Mouse (Mus musculus): ENCODE measurements around the gene Fam19a5. TPM values are rescaled to one million over a fixed set of nuclear protein-coding genes. Genes with fewer than 3 reads are reported as not detected.

Fam19a5 gene
- polyA plus RNA-seq, 1 experiment: 0.11 TPM

GRCm38 (mm10) chr15:87702821-87703220, 158.7 kb downstream of the Fam19a5 start:
- WGBS: 91% methylated on average over 1 of the region's 1 CpGs
- Histone ChIP-seq H3K4me3 (ENCODE audit: extremely low read depth, insufficient read depth, insufficient read length) (no peak overlapping the region), H3K27ac (ENCODE audit: insufficient read depth, low read length) (no peak overlapping the region), H3K27me3 (ENCODE audit: control insufficient read depth, insufficient read depth, low read length) (no peaks in the 10 kb centered on the region), H3K4me1 (ENCODE audit: control insufficient read depth, insufficient read depth, insufficient read length) (no peaks in the 10 kb centered on the region), H3K36me3 (ENCODE audit: control insufficient read depth, insufficient read depth, low read length) (no peaks in the 10 kb centered on the region)
- TF ChIP-seq POLR2A (IDR thresholded peaks at IDR 0.05; ENCODE audit: low read depth, low read length) (no peak), CTCF (IDR thresholded peaks at IDR 0.05; ENCODE audit: extremely low read depth, insufficient read depth, insufficient read length, insufficient replicate concordance) (no peak)
- no peak for DNase-seq (ENCODE audit: low read depth in 1 of 2, low spot score in 2 of 2)

DNA sequence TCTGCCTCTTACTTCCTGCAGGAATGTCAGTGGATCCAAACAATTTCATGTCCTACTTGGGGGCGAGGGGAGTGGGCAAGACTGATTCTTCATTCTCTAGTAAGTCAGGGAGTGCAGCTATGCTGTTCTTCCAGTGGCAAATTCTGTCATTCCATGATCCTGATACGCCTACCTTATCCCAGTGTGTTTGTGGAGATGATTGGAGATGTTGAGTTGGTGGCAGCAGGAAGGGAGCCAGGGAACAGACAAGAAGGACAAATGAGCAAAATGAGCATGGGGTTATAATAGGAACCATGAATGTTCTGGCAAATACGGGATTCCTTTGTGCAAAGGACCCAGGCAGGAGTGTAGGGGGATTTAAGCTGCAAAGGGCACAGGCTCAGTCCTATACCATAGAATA, 159.2 kb downstream of the Fam19a5 start:
- no peak for TF ChIP-seq POLR2A (IDR thresholded peaks at IDR 0.05; ENCODE audit: low read depth, low read length)
- no peak for TF ChIP-seq CTCF (IDR thresholded peaks at IDR 0.05; ENCODE audit: extremely low read depth, insufficient read depth, insufficient read length, insufficient replicate concordance)

DNA sequence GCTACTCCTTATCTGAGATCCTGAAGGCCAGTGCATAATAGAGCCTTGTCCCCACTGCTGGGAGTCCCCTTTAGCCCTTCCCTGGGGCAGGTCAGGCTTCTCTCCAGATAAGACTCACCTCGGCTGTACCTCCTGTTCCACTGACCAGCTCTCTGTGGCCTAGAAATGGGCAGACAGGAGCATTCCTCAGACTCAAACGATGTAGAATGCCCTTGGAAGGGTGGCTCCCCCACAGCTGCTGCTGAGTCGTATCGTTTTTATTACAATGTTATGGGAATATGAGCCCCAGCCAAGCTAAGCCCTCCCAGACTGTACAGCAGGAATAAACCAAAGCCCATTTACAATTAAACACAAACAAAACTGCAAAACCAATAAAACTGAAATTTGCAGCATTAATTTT, 167.7 kb downstream of the Fam19a5 start:
- Histone ChIP-seq H3K27ac (ENCODE audit: insufficient read depth, low read length) (no peak overlapping the region), H3K4me3 (ENCODE audit: extremely low read depth, insufficient read depth, insufficient read length) (no peak overlapping the region), H3K4me1 (ENCODE audit: control insufficient read depth, insufficient read depth, insufficient read length) (no peaks in the 10 kb centered on the region), H3K27me3 (ENCODE audit: control insufficient read depth, insufficient read depth, low read length) (no peaks in the 10 kb centered on the region), H3K36me3 (ENCODE audit: control insufficient read depth, insufficient read depth, low read length) (no peaks in the 10 kb centered on the region)
- TF ChIP-seq CTCF (IDR thresholded peaks at IDR 0.05; ENCODE audit: extremely low read depth, insufficient read depth, insufficient read length, insufficient replicate concordance): no peak
- no peak for TF ChIP-seq POLR2A (IDR thresholded peaks at IDR 0.05; ENCODE audit: low read depth, low read length)
- DNase-seq (ENCODE audit: low read depth in 1 of 2, low spot score in 2 of 2): no peak
- 75% methylated on average over 4 of the region's 4 CpGs for WGBS

More for the DNA sequence above, 159.2 kb downstream of the Fam19a5 start:
- Histone ChIP-seq H3K36me3 (ENCODE audit: control insufficient read depth, insufficient read depth, low read length) (no peaks in the 10 kb centered on the region), H3K27ac (ENCODE audit: insufficient read depth, low read length) (no peak overlapping the region), H3K27me3 (ENCODE audit: control insufficient read depth, insufficient read depth, low read length) (no peaks in the 10 kb centered on the region), H3K4me1 (ENCODE audit: control insufficient read depth, insufficient read depth, insufficient read length) (no peaks in the 10 kb centered on the region), H3K4me3 (ENCODE audit: extremely low read depth, insufficient read depth, insufficient read length) (no peak overlapping the region)
- 76% methylated on average over 3 of the region's 3 CpGs for WGBS
- DNase-seq (ENCODE audit: low read depth in 1 of 2, low spot score in 2 of 2): no peak

DNA sequence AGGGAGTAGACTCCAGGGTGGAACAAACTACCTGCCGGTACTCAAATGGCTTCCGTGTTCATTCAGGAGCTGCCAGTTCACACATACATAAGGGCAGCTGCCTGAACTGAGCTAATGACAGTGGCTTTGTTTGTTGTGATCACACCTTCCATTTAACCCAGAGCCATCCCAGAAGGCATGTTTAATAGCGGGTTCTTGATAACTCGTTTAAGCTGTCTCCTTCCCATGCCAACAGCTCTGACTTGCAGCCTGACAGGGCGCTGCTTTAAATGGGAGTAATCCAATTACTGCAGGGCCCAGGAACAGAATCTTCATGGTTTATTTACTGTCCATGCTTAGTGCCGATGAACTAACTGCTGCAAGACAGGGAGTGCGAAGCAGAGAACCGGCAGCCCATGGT, 168.1 kb downstream of the Fam19a5 start:
- no peaks in the 10 kb centered on the region for H3K36me3 ChIP-seq (ENCODE audit: control insufficient read depth, insufficient read depth, low read length)
- H3K4me3 ChIP-seq (ENCODE audit: extremely low read depth, insufficient read depth, insufficient read length): no peak overlapping the region
- no peak overlapping the region for H3K27ac ChIP-seq (ENCODE audit: insufficient read depth, low read length)
- no peak for DNase-seq (ENCODE audit: low read depth in 1 of 2, low spot score in 2 of 2)
- H3K27me3 ChIP-seq (ENCODE audit: control insufficient read depth, insufficient read depth, low read length): no peaks in the 10 kb centered on the region
- WGBS: 91% methylated on average over 8 of the region's 8 CpGs
- H3K4me1 ChIP-seq (ENCODE audit: control insufficient read depth, insufficient read depth, insufficient read length): no peaks in the 10 kb centered on the region
- TF ChIP-seq CTCF (IDR thresholded peaks at IDR 0.05; ENCODE audit: extremely low read depth, insufficient read depth, insufficient read length, insufficient replicate concordance) (no peak), POLR2A (IDR thresholded peaks at IDR 0.05; ENCODE audit: low read depth, low read length) (no peak)

- Histone ChIP-seq H3K27ac (ENCODE audit: insufficient read depth, low read length) (no peak overlapping the region), H3K27me3 (ENCODE audit: control insufficient read depth, insufficient read depth, low read length) (no peaks in the 10 kb centered on the region), H3K36me3 (ENCODE audit: control insufficient read depth, insufficient read depth, low read length) (no peaks in the 10 kb centered on the region), H3K4me1 (ENCODE audit: control insufficient read depth, insufficient read depth, insufficient read length) (no peaks in the 10 kb centered on the region), H3K4me3 (ENCODE audit: extremely low read depth, insufficient read depth, insufficient read length) (no peak overlapping the region)
- no peak for DNase-seq (ENCODE audit: low read depth in 1 of 2, low spot score in 2 of 2)
- no peak for TF ChIP-seq POLR2A (IDR thresholded peaks at IDR 0.05; ENCODE audit: low read depth, low read length)
- TF ChIP-seq CTCF (IDR thresholded peaks at IDR 0.05; ENCODE audit: extremely low read depth, insufficient read depth, insufficient read length, insufficient replicate concordance): no peak
- WGBS: 47% methylated on average over 9 of the region's 9 CpGs
These were observed 171.1 kb downstream of the Fam19a5 start for GRCm38 (mm10) chr15:87715037-87715676.

DNA sequence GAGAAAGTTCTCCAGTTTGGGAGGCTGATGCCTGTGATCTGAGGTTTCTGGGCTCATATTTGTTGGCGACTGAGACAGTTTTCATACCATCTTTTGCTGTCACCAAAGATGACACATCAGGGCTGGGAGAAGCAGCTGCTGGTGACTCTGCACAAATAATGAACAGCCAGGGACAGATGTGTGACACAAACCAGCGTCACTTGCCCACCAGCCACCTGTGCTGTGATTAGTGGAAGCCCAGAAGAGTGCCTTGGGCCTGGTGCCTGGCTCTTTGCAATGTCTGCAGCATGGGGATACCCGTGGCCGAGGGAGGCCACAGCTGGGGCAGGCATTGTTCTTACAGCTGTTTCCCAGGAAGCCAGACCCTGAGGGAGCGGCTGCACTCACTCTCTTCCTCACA, 173.0 kb downstream of the Fam19a5 start:
- TF ChIP-seq POLR2A (IDR thresholded peaks at IDR 0.05; ENCODE audit: low read depth, low read length) (no peak), CTCF (IDR thresholded peaks at IDR 0.05; ENCODE audit: extremely low read depth, insufficient read depth, insufficient read length, insufficient replicate concordance) (no peak)
- 63% methylated on average over 5 of the region's 5 CpGs for WGBS

DNA sequence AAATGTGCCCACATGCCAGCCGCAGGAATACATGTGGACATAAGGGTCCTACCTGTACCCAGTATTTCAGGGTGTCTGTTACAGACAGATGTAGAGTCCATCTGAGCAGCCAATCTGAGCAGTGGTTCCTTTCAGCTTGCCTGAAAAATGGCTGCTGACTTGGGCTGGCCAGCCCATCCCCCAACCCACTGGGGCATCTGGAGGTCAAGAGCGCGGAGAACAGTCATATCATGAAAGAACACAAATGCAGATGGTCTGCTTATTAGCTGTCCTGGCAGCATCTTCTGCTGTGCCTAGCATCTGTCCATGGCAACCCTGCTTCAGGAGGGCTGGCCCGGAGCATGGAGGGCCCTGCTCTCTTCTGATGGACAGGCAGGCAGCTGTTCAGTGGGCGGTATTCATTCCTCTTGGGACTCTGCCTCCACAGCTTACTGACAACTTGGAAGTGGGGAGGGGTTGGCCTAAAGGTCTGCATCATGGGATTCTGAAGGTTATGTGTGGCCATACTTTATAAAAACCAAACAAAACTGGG, 179.4 kb downstream of the Fam19a5 start:
- Histone ChIP-seq H3K27ac (ENCODE audit: insufficient read depth, low read length) (no peak overlapping the region), H3K4me1 (ENCODE audit: control insufficient read depth, insufficient read depth, insufficient read length) (no peaks in the 10 kb centered on the region), H3K36me3 (ENCODE audit: control insufficient read depth, insufficient read depth, low read length) (no peaks in the 10 kb centered on the region), H3K27me3 (ENCODE audit: control insufficient read depth, insufficient read depth, low read length) (no peaks in the 10 kb centered on the region), H3K4me3 (ENCODE audit: extremely low read depth, insufficient read depth, insufficient read length) (no peak overlapping the region)
- WGBS: 92% methylated on average over 5 of the region's 5 CpGs
- TF ChIP-seq POLR2A (IDR thresholded peaks at IDR 0.05; ENCODE audit: low read depth, low read length) (no peak), CTCF (IDR thresholded peaks at IDR 0.05; ENCODE audit: extremely low read depth, insufficient read depth, insufficient read length, insufficient replicate concordance) (no peak)
- DNase-seq (ENCODE audit: low read depth in 1 of 2, low spot score in 2 of 2): no peak

More for the DNA sequence above, 173.0 kb downstream of the Fam19a5 start:
- DNase-seq (ENCODE audit: low read depth in 1 of 2, low spot score in 2 of 2): no peak
- no peak overlapping the region for H3K4me3 ChIP-seq (ENCODE audit: extremely low read depth, insufficient read depth, insufficient read length)
- no peaks in the 10 kb centered on the region for H3K4me1 ChIP-seq (ENCODE audit: control insufficient read depth, insufficient read depth, insufficient read length)
- no peaks in the 10 kb centered on the region for H3K36me3 ChIP-seq (ENCODE audit: control insufficient read depth, insufficient read depth, low read length)
- H3K27ac ChIP-seq (ENCODE audit: insufficient read depth, low read length): no peak overlapping the region
- no peaks in the 10 kb centered on the region for H3K27me3 ChIP-seq (ENCODE audit: control insufficient read depth, insufficient read depth, low read length)
